Mouse (Mus musculus) kidney, postnatal 14 days (tissue): ENCODE measurements around the gene Prkaa2.
"Not testable (repeated sequence)": the region's sequence is repeated elsewhere in the genome, so short reads cannot be mapped to it uniquely, and the experiment has no call there.

Experiments
- DNase-seq: peaks from one replicate; pipeline ENCODE4 v3.0.0; 2022; ENCODE audit warnings: mixed read lengths

The Prkaa2 gene

DNA sequence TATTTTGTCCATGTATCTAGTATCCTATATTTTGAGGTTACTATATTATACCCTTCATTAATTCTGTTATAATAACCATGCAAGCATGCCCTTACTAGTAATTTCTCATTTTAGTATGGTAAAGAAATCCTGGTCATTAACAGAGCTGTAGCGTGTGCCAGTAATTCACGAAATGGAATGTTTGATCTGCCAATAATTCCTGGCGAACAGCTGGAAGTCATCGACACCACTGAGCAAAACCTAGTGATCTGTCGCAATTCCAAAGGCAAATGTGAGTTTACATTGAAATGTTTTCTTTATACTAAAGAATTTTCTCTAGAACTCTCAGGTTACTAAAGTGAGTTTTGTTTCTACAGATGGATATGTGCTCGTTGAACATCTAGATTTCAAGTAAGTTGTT, 94.2 kb downstream of the Prkaa2 start:
- no peak for DNase-seq

DNA sequence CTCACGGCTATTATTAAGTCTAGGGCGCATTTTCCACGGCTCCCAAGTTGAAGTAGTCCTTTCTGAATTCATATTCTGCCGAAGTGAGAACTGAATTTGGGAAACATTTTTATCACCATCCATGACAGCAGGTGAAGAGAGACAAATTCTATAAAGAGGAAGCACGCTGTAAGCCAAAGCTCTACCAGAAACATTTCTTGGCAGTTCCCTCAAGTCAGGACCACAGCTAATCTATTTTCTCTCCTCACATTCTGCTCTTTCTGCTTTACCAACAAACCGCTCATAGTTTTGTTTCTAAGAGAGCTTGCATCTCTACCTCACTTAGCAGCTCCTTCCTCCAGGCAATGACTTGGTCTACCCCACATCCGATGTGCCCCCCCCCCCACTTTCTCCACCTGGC, 96.0 kb downstream of the Prkaa2 start:
- no peak for DNase-seq

DNA sequence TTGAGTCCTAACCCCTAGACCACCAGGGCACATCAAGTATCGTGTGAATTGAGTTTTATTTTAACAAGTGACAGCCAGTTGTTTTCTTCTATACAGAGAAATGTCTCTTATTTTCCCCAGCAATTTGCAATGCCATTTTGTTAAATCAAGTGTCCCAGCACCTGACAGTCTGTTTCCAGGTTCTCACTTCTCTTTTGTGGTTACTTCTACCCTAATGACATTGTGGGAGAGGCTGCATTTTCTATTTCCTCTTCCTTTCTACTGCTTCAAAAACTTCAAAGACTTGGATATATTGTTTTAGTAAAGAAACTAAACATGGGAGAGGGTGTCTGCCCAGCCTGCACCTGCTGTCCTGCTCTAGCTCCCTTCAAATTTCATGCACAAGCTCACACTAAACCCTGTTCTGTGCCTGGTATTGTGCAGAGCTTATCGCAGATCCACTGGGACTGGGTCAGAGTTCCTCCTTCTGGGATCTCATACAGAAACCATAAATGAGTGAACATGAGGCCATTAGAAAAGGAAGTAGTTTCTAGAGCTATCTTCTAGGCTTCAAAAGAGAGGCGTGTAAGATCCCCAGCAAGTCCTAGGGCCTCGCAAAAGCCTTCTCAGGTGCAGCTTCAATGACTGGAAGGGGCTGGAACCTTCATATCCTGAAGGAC, 102.2 kb downstream of the Prkaa2 start:
- DNase-seq, result no peak

DNA sequence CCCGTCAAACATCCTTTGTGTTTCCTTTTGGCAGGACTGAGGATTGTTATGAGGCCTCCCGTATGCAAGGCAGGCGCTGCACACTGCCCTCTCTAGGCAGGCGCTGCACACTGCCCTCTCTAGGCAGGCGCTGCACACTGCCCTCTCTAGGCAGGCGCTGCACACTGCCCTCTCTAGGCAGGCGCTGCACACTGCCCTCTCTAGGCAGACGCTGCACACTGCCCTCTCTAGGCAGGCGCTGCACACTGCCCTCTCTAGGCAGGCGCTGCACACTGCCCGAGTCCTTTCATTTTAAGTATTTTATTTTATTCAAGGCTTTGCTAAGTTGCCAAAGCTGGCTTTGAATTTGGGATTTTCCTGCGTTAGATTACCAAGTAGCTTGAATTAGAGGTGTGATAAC, 105.0 kb downstream of the Prkaa2 start:
- DNase-seq, result not testable (repeated sequence)

DNA sequence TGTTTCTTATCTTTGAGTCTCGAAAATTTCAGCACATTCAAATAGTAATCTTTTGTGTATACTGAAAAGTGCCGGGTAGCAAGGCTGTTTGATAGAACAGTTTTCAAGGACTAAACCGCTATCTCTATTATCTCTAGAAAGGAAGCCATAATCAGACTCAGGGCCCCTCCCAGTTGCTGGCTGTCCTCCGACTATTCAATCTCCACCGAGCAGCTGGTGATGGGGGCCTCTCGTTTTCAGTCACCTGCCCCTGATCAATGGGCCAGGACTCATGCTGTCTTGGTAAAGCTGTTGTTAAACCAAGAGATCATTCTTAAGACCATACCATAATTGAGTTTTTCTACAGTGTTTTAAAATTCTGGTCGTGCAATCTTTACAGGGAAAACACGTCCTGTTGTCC, 105.6 kb downstream of the Prkaa2 start:
- no peak for DNase-seq

DNA sequence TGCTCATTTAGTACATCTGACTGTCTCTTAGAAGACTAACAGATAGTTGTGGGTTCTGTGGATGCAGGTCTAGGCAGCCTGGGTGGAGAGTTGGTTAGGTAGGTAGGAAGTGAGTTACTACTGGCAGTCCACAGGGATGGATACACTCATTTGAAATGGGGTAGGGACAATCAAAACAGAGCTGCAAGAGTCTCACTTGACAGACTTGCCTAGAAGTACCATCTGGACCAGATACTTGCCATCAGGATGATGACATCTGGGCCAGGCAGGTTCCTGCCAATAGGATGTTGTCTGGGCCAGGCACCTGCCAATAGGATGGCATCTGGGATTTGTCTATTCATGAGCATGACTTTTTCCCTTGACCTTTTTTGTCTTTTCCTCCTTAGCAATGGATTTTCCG, 108.0 kb downstream of the Prkaa2 start:
- DNase-seq, result no peak

DNA sequence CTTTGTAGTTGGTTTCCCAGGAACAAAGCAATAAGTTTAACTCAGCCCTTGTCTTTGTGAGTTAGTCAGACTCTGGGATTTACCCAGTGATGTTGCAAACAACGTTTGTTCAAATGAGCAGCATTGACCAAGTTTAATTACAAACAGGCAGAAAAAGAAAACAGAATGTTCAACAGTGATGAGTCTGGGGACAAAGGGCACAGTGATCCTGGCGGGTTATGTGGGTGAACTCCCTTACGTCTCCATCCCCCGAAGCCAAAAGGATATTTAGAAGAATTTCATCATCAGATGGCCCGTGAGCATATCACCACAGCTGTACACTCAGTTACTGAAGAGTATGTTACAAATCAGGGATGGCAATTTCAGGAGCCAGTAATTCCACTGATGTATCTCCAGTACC, 110.0 kb downstream of the Prkaa2 start:
- DNase-seq, result no peak

DNA sequence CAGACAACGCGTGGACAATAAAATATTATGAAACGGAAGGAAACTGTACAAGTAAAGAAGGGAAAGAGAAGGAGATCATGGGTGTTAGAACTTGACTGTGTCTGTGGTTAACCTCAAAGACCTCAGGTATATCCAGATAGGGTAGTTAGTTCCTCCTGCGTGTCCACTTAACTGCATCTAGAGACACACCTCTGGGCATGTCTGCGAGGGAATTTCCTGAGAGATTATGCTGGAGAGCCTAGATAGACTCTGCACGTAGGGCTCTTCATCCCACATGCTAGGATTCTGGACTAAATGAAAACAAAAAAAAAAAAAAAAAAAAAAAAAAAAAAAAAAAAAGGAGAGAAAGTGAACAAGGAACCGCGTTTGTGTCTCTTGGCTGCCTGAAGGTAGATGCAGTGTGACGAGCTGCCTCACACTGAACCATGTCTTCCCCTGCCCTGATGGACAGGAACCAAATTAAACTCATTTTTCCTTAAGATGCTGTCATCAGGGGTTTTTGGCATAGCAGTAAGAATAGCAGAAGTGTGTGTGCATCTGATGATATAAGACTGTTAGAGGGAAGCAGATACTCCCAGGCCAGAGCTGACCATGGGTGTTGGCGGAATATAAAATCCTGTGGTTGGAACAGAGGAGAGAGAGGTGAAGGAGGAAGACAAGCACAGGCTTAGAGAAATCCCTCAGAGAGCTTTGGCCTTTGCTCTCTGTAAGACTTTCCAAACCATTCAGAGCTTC, 116.4 kb downstream of the Prkaa2 start:
- no peak for DNase-seq

DNA sequence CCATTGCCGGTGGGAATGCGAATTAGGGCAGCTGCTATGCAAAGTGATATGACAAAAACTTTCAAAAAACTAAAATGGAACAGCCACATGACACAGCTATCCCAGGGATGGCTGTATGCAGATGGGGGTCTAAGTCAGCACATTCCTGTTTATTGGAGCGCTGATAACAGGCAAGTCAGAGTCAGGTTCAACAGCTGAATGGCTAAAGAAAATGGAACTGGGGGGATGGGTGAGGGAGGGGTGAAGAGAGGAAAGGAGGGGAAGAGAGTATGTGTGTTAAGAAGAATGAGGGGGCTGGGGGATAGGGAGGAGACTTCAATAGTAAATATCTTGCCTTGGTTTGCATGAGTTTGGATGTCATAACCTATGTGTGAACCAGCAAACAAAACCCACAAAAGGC, 117.4 kb downstream of the Prkaa2 start:
- no peak for DNase-seq

DNA sequence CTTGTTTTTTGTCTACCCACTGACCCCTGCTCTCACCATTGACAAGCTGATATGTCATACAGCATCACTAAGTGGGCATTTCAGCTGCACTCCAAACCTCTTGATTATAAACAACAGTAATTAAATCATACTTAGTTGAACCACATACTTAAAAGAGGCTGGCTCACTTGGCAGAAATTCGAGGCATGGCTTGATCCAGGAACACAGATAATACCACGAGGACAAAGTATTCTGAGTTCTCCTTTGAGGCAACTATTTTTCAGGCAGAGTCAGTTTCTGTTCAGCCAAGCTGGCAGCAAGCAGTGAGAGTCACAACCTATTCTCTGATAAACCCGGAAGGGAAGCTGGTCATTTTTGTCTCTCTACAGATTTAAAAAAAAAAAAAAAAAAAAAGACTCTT, 119.0 kb downstream of the Prkaa2 start:
- DNase-seq, result no peak

DNA sequence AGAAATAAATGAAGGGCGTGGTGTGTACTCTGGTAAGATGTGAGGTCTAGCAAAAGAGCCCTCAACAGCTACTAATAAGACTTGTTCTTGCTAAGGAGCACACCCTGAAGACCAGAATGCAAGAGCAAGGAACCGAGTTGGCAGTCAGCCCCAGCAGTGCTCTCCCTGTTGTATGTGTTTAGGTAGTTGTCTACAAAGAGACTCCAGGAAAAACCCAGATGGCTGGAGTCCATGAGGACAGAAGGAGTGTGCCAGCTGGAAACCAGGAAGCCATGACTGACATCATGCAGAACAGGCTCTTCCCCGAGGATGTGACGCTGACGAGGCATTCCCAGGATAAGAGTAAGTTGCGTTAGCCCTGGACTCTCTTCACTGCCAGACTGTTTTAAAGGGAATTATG, 119.7 kb downstream of the Prkaa2 start:
- no peak for DNase-seq

DNA sequence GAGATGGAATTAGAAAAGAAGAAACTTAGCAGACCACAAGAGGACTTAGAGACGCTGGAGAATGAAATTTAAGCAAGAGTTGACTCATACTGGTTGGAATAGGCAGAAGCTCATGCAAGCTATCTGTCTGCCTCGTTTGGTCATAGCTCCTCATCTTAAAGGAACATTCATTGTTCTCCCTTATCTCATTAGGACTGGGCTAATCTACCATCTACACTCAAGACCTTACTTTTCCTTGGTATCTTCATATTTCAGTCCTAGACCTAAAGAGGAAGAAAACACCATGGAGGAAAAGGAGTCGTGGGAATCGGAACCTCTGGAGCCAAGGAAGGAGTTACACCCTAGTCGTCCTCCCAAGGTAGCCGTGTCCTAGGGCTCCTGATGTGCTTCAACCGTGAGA, 121.0 kb downstream of the Prkaa2 start:
- no peak for DNase-seq

DNA sequence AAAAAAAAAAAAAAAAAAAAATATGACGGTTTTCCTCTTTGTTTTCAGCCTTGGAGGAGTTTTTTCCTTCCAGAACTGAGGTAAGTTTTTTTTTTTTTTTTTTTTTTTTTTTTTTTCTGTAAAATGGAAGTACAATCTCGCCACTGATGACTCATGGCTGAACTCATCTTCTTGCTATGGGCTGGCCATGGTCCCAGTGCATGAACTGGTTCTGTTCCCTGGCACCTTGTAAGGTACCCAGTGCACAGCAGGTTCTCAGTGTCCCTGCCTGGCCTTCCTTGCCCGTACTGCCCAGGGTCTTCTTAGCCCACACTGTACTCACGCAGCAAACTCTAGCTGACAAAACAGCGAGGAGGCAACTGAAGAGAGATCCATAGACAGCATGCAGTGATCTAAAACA, 121.6 kb downstream of the Prkaa2 start:
- no peak for DNase-seq

DNA sequence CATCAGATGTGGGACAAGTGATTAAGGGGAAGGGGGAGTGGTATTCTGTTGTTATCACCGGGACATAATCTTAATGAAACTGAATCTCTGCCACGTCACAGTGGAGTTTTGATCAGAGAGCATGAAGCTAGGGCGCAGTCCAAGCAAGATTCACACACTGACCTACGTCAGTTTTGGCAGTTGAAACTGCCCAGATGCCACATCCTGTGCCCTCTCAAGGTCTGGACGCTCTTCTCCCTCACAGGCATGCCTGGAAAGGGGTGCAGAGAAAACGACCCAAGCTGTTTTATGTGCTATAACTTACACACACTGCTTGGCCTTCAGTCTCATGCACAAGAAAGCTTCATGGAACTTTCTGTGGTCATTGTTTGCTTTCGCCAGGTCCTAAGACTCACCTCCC, 122.1 kb downstream of the Prkaa2 start:
- no peak for DNase-seq

DNA sequence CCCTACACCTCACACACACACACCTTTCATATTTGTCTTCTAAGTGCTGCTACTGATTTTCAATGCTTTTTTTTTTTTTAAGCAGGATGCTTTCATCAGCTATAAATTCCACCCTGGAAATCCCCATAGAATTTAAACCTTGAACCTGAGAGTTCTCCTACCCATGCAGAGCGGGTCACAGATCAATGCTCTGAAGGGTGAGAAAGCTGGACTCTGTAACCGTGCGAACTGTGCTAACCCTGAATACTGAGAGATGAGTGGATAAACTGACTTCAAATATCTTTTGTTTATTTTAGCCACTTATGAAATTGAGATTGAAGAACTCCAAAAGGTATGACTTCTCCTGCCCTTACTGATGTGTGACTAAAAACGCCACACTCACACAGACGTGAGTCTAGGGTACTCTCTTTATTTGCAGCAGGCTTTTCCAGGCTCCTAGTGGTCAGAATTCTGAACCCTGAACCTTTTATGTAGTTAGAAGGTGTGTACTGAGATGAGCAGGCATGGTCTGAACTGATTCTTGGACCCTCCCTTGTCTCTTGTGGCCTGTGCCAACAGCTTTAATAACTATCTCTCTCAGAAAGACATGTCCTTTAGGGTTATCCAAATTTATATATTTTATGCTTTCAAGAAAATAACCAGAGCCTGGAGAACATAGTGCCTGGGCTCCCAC, 123.6 kb downstream of the Prkaa2 start:
- peak; percentile 63 for DNase-seq
